Mouse (Mus musculus): Measurements from ENCODE around the gene Hgfac. TPM values are rescaled to one million over a fixed set of nuclear protein-coding genes. Genes with fewer than 3 reads are reported as not detected.

The Hgfac gene
- polyA plus RNA-seq, 1 experiment from 2014 or later, result 0.37 TPM

DNA sequence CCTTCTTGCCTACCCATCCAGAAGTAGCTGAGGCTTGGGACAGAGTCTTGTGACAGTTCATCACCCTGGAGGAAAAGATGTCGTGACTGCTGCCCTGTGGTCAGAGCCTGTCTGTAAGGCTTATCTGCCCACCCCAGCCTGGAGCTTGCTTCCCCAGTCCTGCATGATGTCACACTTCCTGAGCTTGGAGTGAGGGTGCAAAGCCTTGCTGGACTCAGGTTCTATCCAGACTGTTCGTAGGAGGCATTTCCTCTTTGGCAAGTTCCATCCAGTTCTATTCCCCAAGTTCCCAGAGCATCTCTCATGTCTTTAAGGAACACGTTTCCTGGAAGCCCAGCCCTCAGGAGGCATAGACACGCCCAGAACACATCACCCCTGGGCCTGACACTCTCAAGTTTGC, 5.5 kb upstream of the Hgfac start:
- no peak for ATAC-seq (ENCODE audit: insufficient read depth)
- DNase-seq, result no peak
- no peaks in the 10 kb centered on the region for H3K9me3 ChIP-seq (ENCODE audit: low read depth, low read length)
- H3K4me1 ChIP-seq (ENCODE audit: insufficient read depth), result no peaks in the 10 kb centered on the region
- no peak overlapping the region for H3K4me2 ChIP-seq
- WGBS, result 59% methylated on average over 4 of the region's 4 CpGs
- H3K9ac ChIP-seq, result no peak overlapping the region
- no peak for TF ChIP-seq CTCF (IDR thresholded peaks at IDR 0.05; ENCODE audit: low read depth)
- H3K4me3 ChIP-seq (ENCODE audit: low read depth, low read length), result no peak overlapping the region
- H3K36me3 ChIP-seq (ENCODE audit: insufficient read depth), result peaks cover 31% of the 10 kb centered on the region
- H3K27me3 ChIP-seq (ENCODE audit: insufficient read depth, low read length), result no peaks in the 10 kb centered on the region
- no peak overlapping the region for H3K27ac ChIP-seq (ENCODE audit: low read depth)

DNA sequence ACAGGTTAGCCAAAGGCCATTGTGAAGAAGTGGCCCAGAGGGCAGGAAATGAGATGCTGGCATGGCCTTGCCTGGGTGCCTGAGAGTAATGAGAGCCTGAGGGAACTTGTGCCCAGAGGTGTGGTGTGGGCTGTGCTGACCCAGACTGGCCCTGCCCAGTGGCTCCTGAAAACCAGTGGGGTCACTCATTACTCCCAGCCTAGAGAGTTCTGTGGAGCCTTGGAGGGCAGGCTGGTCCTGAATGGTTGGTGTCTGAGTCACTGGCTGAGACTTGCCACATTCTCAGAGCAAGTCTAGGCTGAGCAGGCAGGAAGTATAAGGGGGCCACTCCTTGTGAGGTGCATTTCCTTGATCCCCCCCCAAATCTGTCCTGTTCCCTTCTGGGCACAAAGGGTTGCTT, 3.9 kb upstream of the Hgfac start:
- ATAC-seq (ENCODE audit: insufficient read depth) (no peak), DNase-seq (no peak)
- Histone ChIP-seq H3K4me2 (no peak overlapping the region), H3K9ac (no peak overlapping the region), H3K27ac (ENCODE audit: low read depth) (no peak overlapping the region), H3K4me1 (ENCODE audit: insufficient read depth) (no peaks in the 10 kb centered on the region), H3K4me3 (ENCODE audit: low read depth, low read length) (no peak overlapping the region), H3K9me3 (ENCODE audit: low read depth, low read length) (no peaks in the 10 kb centered on the region), H3K27me3 (ENCODE audit: insufficient read depth, low read length) (no peaks in the 10 kb centered on the region), H3K36me3 (ENCODE audit: insufficient read depth) (peaks cover 20% of the 10 kb centered on the region)
- TF ChIP-seq CTCF (IDR thresholded peaks at IDR 0.05; ENCODE audit: low read depth), result no peak

DNA sequence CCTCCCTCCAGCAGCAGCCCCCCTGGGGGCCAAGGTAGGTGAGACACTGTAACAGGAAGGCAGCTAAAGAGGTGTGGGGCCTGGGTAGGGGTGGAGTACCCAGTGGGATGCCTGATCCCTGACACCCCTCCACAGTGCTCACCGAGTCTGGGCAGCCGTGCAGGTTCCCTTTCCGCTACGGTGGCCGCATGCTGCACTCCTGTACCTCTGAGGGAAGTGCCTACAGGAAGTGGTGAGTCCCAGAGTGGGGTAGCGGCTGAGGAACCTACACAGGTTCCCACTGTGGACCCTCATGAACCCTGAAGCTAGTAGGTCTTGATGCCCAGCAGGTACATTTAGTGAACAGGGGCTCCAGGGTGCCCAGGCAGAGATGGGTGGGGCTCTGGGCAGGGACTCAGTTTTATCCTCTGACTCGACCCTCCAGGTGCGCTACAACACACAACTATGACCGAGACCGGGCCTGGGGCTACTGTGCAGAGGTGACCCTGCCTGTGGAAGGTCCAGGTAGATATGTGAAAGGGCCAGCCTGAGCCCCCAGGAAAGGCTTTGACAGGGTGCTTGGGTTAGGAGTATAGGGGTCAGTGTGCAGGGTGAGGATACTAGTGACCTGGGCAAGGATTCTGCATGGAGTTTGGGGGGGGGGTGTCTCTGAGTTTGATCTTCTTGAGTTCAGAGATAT, 1.3 kb downstream of the Hgfac start:
- whole genome bisulfite sequencing, result 55% methylated on average over 10 of the region's 10 CpGs
- no peaks in the 10 kb centered on the region for H3K27me3 ChIP-seq (ENCODE audit: insufficient read depth, low read length)
- ATAC-seq (ENCODE audit: insufficient read depth), result peak; percentile 30

DNA sequence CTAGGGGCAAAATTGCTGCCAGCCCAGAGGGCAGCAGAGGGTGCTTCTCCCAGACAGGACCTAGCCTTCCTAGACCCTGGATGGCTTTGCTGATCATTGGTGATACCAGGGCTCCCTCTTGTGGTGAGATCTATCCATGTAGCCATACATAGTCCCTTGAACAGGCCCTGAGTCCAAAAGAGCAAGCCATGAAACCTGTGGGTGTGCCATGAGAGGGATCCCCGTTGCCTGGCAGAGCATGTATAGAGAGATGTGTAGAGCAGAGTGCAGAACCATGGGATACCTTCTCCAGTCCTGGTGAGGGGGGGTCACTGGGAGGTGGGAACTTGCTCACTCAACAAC, 1.8 kb downstream of the Hgfac start:
- peak; percentile 94 for TF ChIP-seq CTCF (IDR thresholded peaks at IDR 0.05; ENCODE audit: low read depth)
- Histone ChIP-seq H3K4me3 (ENCODE audit: low read depth, low read length) (no peak overlapping the region), H3K27ac (ENCODE audit: low read depth) (no peak overlapping the region), H3K4me2 (no peak overlapping the region), H3K27me3 (ENCODE audit: insufficient read depth, low read length) (no peaks in the 10 kb centered on the region), H3K9ac (no peak overlapping the region), H3K4me1 (ENCODE audit: insufficient read depth) (no peaks in the 10 kb centered on the region), H3K9me3 (ENCODE audit: low read depth, low read length) (no peaks in the 10 kb centered on the region), H3K36me3 (ENCODE audit: insufficient read depth) (no peaks in the 10 kb centered on the region)
- ATAC-seq (ENCODE audit: insufficient read depth) (peak; percentile 83), DNase-seq (peak; percentile 93)
- 14% methylated on average over 1 of the region's 1 CpGs for WGBS

More for the DNA sequence above, 1.3 kb downstream of the Hgfac start:
- no peaks in the 10 kb centered on the region for H3K36me3 ChIP-seq (ENCODE audit: insufficient read depth)
- H3K9ac ChIP-seq, result no peak overlapping the region
- H3K27ac ChIP-seq (ENCODE audit: low read depth), result no peak overlapping the region
- no peak for TF ChIP-seq CTCF (IDR thresholded peaks at IDR 0.05; ENCODE audit: low read depth)
- no peak overlapping the region for H3K4me3 ChIP-seq (ENCODE audit: low read depth, low read length)
- H3K9me3 ChIP-seq (ENCODE audit: low read depth, low read length), result no peaks in the 10 kb centered on the region
- H3K4me1 ChIP-seq (ENCODE audit: insufficient read depth), result no peaks in the 10 kb centered on the region
- H3K4me2 ChIP-seq, result no peak overlapping the region
- no peak for DNase-seq

DNA sequence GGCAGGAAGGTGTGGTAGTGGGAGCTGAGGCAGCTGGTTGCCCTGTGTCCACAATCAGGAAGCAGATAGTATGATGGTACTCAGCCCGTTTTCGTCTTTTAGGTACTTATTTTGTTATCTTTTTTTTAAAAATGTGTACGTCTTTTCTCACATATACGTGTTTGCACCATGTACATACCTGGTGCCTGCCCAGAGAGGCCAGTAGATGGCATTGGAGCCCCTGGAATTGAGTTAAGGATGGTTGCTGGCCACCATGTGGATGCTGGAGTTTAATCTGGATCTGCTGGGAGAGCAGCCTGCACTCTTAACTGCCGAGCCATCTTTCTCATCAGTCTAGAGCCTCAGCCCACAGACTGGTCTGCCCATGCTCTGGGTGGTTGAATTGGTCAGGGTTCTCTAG, 9.2 kb downstream of the Hgfac start:
- no peak overlapping the region for H3K4me3 ChIP-seq (ENCODE audit: low read depth, low read length)
- no peaks in the 10 kb centered on the region for H3K9me3 ChIP-seq (ENCODE audit: low read depth, low read length)
- 65% methylated on average over 5 of the region's 5 CpGs for WGBS
- DNase-seq (no peak), ATAC-seq (ENCODE audit: insufficient read depth) (no peak)
- peak; percentile 31 for TF ChIP-seq CTCF (IDR thresholded peaks at IDR 0.05; ENCODE audit: low read depth)
- H3K27ac ChIP-seq (ENCODE audit: low read depth), result no peak overlapping the region
- H3K4me1 ChIP-seq (ENCODE audit: insufficient read depth), result no peaks in the 10 kb centered on the region; the same call in 1 of the 2 replicates
- H3K9ac ChIP-seq, result no peak overlapping the region
- no peaks in the 10 kb centered on the region for H3K36me3 ChIP-seq (ENCODE audit: insufficient read depth)
- H3K27me3 ChIP-seq (ENCODE audit: insufficient read depth, low read length), result no peaks in the 10 kb centered on the region
- H3K4me2 ChIP-seq, result no peak overlapping the region

DNA sequence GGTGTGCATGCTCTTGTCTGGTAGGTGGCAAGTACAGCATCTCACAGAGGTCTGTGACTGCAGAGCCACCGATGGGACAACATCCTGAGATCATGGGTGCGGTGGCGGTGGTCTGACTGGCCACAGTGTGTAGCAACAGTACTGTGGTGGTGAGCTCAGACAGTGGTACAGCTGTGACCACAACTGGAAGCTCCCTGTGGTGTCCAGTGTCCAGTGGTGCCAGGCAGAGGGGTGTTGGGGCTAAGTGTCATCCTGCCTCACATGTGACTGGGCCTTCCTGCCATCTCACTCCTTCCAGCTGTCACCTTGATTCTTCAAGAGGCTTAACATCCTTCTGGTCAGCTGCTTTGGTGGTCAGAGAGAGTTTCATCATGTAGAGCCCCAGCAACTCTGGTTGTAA, 13.3 kb downstream of the Hgfac start:
- ATAC-seq (ENCODE audit: insufficient read depth), result no peak
- Histone ChIP-seq H3K4me3 (ENCODE audit: low read depth, low read length) (no peak overlapping the region), H3K9ac (no peak overlapping the region), H3K9me3 (ENCODE audit: low read depth, low read length) (no peaks in the 10 kb centered on the region), H3K4me2 (no peak overlapping the region), H3K4me1 (ENCODE audit: insufficient read depth) (peaks cover 4% of the 10 kb centered on the region; the same call in 1 of the 2 replicates), H3K36me3 (ENCODE audit: insufficient read depth) (no peaks in the 10 kb centered on the region), H3K27ac (ENCODE audit: low read depth) (no peak overlapping the region), H3K27me3 (ENCODE audit: insufficient read depth, low read length) (peaks cover 27% of the 10 kb centered on the region)
- no peak for TF ChIP-seq CTCF (IDR thresholded peaks at IDR 0.05; ENCODE audit: low read depth)
- no peak for DNase-seq
- WGBS, result 88% methylated on average over 3 of the region's 3 CpGs

DNA sequence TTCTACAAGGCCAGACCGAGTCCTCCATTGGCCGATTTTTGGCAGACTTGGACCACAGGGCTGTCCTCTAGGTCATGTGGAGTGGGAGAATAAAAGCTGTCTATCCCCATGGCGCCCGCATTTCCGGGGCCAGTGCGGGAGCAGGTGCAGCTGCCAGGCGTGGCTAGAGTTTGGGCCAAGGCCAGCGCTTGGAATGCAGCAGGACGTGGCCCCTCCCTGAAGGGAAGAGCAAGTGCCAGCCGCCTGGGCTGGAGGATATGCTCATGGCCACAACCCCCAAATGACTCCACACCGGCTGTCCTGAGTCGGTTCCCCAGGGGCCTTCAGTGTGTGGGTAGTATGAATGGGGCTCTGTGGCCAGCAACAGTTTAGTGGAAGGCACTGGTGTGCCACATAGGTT, 13.8 kb downstream of the Hgfac start:
- ATAC-seq (ENCODE audit: insufficient read depth), result no peak
- no peak overlapping the region for H3K4me3 ChIP-seq (ENCODE audit: low read depth, low read length)
- no peaks in the 10 kb centered on the region for H3K36me3 ChIP-seq (ENCODE audit: insufficient read depth)
- peak; percentile 46 for DNase-seq
- H3K9me3 ChIP-seq (ENCODE audit: low read depth, low read length), result no peaks in the 10 kb centered on the region
- H3K27me3 ChIP-seq (ENCODE audit: insufficient read depth, low read length), result peaks cover 27% of the 10 kb centered on the region
- no peak overlapping the region for H3K9ac ChIP-seq
- no peak overlapping the region for H3K27ac ChIP-seq (ENCODE audit: low read depth)
- TF ChIP-seq CTCF (IDR thresholded peaks at IDR 0.05; ENCODE audit: low read depth), result no peak
- 63% methylated on average over 12 of the region's 12 CpGs for WGBS
- H3K4me1 ChIP-seq (ENCODE audit: insufficient read depth), result peaks cover 4% of the 10 kb centered on the region; the same call in 1 of the 2 replicates
- H3K4me2 ChIP-seq, result no peak overlapping the region

Measured in lung, embryonic 14.5 days (tissue).